Mouse (Mus musculus) liver, embryonic 14.5 days (tissue): ENCODE measurements around the gene Myocd.

Experiments
- CTCF ChIP-seq: IDR thresholded peaks from 2 replicates; pipeline ENCODE4 v1.5.1; 2016; ENCODE audit warnings: antibody characterized with exemption, low read depth, control low read depth
- EP300 ChIP-seq: IDR thresholded peaks from 2 replicates; pipeline ENCODE4 v1.6.1; 2016; ENCODE audit warnings: antibody characterized with exemption, low read depth

DNA sequence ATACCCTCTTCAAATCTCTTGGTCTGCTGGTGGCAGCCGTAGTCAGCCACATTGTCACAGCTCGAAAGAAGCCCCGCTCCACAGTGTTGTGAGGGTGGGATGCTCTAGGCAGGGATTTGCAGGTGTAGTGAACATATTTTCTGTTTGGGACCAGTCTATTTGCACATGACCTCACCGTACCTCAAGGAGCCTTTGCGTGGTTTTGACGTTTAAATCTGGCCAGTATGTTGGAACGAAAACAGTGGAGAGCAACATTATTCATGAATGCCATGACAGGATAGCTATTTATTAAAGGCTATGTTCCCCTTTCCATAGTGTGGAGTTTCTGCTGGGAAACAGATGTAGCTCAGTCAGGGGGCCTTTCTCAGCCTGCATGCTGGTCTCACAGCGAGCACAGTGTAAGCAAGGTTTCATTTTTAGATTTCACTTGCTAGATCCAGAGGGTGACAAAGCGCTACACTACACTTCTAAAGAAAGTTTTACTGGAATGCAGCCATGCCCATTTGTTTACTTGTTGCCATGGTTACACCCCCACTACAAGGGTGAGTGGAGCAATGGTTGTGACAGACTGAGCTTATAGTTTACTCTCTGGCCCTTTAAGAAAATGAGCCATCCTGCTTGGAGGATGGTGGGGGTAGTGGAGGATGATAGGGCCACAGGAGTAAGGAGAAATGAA is 54.7 kb downstream of the Myocd start:
- TF ChIP-seq CTCF = no peak
- TF ChIP-seq EP300 = no peak
